Mouse (Mus musculus): Measurements from ENCODE around the gene 1700086D15Rik.

The 1700086D15Rik gene

DNA sequence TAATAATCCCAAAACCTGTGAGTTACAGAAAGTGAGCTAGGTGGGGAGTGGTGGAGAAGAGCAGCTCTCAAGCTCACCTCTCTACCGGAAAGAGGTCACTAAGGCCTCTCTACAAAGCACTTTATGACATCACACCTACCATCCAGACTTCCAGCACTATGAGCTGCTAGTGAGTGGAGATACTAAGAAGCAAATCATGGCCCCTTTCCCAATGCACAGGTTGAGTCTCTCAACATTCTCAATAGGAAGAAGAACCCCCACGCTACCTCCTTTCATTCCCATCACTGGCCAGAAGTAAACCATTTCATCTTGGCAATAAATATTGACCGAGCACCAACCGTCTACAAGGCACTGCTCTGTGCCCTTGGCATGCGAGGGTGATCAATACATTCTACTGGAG is at the start of gene 1700086D15Rik:
Gene 1700086D15Rik (minus strand): TSS at position 101 of the 400 bp plus-strand sequence.
- DNase-seq = no peak

DNA sequence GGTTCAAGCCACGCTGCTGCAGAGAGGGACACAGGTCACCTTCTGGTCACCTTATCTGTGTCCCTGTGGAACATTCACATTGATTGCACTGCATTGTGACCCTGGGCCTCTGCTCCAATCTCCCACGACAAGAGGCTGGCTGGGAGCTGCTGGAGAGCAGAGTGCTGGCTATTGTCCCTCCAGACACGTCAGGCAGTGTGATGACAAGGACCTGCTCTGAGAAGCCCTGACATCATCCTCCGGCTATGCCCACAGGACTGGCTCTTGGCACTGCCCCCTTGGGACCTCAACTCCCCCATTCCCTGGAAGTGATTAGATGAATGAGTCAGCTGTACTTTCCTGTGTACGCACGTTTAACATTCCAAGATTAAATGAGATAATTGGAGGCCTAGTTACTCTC is 49.8 kb upstream of the 1700086D15Rik start:
- no peak for DNase-seq

DNA sequence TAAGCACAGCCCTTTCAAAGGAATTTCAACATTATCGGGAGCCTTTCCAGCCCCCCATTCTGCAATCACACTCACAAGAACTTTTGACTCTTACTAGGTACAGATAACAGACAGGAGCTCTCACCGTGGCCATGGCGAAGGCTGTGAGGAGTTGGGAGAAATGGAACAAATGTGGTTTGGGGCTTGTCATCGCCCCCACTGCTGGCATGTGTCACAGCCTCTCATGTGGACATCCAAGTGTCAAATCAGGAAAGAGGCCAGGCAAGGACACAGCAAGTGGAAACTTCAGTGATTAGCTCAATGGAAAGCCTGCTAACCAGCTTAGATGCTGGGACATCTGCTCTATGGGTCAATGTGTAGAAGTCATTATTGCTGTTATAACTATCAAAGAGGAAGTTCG is 45.6 kb upstream of the 1700086D15Rik start:
- DNase-seq = no peak

DNA sequence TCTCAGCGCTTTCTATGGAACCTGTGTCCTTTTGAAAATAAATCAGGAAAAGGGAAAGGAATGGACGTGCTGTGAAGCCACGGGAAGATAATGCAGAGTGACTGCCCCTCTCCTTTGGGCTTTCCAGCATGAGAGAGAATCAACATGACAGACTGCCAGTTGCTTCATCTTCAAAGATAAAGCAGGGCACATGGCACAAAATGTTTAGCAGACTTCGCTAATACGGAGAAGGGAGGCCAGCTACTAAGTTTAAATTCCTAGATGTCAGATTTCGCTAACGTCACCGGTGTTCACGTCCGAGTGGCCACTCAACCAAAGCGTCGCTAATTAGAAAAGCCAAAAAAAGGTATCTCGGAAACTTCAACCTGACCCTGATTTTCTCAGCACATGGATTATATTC is 45.0 kb upstream of the 1700086D15Rik start:
- no peak for DNase-seq

DNA sequence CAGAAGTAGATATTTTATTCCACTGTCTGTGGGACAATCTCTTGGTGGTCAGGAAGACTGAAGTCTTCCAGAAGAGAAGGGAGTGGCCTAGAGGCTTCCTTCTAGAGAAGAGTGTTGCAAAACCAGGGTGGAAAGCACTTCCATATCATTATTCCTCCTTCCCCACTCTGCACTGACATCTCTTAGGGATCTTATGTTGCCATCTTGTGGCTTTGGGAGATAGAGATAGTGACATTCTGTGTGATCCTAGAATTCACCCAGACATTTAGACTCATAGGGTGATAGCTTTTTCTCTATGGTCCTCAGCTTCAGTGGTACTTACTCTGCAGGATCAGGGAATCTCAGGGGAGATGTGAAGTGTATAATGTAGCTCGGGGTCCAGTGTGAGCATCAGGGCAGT is 43.3 kb upstream of the 1700086D15Rik start:
- no peak for DNase-seq

DNA sequence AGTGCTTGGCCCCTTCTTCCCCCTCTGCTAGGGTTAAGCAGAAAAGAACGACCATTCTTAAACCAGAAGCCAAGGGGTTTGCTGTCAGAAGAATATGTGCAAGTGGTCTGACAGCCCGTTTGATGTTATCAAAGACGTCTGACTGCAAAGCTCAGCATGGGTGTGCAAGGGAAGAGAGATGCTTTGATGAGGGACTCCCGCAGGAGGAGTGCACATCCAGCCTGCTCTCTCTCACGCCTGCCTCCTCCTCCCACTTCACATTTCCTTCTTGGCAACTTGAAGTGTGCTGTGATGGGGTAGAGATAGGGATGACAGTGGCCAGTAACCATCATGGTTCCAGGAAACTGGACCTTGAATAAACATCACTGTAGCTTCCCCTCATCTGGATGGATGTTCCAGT is 42.5 kb upstream of the 1700086D15Rik start:
- no peak for DNase-seq

DNA sequence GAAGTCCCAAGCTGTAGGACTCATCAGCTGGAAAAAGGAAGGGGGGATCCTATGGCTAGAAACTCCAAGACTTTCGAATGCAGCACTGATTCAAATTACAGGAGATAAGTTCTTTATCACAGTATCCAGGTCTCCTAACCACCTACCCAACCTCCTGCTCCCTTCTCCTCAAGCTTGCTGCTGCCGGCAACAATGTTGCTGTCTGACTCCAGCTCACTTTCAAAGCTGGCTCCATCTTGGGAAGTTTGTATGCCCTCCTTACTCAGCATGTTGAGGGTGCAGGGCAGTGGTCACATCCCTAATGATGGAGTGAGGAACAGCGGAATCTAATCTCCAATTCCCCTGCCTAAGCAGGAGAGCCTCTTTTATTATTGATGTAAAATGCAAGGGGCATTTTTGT is 38.3 kb upstream of the 1700086D15Rik start:
- no peak for DNase-seq

DNA sequence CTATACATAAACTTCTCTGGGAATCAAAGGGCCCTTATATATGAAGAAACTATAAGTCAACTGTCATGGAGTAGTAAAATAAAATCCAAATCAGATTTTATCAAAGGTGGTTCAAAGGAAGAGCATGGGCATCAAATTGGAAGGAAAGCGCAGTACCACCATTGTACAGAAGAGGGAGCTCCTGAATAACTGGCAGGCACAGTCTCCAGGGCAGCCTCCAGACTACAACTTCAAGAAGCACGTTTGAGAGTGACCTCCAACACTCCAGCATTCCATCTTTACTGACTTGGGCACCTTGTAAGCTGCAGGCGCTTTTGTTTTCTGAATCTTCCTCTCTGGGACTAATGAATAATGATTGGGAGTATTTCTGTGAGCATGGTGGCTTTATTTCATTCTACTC is 37.6 kb upstream of the 1700086D15Rik start:
- DNase-seq = peak; percentile 70 to 91

DNA sequence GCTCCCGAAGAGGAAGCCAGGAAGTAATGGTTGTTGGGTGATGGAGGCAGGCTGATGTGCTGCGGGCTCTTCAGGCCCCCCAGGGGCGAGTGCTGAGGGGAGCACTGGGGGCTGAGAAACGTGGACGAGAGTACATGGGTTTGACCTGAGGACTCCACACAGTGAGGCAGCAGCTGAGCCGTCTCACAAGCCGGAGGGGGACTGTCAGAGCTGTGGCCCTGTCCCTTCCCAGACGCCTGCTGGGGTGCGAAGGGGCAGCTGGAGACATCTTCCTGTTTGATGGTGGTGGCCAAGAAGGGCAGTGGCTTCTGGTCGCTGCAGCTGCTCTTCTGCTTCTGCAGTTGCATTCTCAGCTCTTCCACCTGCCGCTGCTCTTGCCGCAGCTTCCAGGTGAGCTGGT is 27.3 kb upstream of the 1700086D15Rik start:
- DNase-seq = no peak

DNA sequence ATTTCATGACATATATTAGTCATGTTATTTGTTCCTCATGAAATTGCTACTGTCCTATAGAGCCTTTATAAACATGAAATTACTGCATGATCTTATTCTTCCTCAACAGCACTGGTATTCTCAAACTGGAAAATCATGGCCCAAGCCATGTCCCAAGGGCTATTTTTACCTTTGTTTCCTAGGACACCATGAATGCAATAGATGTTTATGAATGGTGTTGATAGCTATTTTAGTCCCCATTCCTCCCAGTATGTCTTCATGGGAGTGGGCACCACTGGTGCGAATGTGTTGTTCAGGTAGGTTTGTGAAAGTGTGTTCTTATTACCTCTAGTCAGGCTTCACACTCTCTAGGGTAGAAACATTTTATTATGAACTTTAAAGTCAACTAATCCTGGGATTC is 25.4 kb upstream of the 1700086D15Rik start:
- DNase-seq = no peak

DNA sequence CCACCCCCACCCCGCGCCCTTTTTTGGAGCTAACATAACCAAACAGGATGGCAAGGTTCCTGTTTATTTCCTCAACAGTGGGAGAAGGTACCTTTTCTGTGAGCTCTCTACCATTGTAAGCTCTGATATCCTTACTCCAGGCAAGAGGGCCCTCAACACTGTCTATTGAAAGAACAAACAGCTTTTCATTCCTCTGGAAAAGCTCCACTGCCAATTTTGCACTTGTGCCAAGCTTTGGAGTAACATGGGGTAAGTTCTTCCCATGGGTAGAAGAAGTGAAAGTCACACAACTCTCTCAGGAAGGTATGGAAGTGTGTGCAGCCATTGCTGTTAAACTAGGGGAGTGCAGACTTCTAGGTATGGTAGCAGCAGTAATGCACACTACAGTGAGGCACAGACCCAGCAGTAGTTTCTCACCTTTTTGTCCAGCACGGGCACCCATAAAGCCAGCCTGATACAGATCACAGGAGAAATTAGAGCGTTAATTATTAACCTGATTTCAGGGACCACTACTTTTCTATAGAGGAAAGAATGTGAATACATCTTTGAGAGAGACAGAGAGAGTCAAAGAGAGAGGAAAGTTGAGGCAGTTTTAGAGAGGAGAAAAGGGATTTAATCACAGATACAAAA is 10.5 kb upstream of the 1700086D15Rik start:
- DNase-seq = no peak

DNA sequence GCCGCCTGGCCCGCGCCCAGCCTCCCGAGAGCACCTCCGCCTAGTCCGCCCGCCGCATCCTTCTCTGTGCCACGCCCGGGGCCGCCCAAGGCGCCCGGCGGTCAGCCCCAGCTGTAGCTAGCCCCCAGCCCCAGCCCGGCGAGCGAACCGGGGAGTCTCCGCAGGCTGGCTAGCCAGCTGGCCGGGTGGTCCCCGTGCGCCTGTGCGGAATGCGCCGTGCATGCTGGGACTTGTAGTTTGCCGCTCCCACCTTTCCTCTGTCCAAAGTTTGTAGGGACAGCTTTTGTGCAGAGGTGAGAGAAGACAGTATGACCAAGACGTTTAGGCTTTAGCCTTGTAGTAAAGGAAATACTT is 3.1 kb upstream of the 1700086D15Rik start, which contains the start of gene Arhgap44:
Gene Arhgap44 (minus strand): TSS at position 195 of the 354 bp plus-strand sequence.
- DNase-seq = peak; percentile 76 to 83

DNA sequence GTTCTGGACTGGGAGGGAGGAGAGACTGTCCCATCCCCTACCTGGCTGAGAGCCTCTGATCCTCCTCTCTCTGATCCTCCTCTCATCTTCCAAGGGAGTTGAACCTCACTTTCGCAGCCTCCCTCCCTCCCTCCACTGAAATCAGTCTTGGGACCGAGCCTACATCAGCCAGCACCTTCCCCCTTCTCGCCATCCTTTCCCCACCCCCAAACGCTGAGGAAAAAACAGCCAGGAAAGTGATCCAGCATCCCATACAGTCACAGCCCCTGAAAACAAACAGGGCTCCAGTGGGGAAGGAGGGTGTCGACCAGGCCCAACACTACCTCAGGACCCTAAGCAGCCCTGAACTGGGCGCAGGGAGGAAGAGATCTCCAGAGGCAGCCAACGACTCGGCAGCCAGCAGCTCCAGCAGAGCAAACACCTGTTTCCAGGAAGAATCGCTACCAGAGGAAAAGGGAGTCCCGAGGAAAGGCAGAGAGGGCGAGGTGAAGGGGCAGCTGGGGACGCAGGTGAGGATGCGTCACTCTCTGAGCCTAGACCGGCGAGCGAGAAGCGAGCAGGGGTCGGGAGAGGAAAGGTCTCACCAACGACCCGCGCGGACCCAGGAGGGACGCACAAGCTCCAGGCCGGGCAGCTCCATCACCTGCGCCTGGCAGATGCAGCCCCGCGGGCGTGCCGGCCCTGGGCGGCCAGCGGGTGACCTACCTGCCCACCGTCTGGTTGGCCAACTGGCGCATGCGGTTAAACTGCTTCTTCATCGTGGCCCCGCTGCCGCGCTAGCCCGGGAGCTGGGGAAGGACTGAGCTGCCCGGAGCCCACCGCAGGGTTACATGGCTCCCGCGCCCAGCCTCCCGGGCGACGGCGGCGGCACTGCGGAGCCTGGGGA is 2.4 kb upstream of the 1700086D15Rik start:
- peak; percentile 70 to 75 for DNase-seq

DNA sequence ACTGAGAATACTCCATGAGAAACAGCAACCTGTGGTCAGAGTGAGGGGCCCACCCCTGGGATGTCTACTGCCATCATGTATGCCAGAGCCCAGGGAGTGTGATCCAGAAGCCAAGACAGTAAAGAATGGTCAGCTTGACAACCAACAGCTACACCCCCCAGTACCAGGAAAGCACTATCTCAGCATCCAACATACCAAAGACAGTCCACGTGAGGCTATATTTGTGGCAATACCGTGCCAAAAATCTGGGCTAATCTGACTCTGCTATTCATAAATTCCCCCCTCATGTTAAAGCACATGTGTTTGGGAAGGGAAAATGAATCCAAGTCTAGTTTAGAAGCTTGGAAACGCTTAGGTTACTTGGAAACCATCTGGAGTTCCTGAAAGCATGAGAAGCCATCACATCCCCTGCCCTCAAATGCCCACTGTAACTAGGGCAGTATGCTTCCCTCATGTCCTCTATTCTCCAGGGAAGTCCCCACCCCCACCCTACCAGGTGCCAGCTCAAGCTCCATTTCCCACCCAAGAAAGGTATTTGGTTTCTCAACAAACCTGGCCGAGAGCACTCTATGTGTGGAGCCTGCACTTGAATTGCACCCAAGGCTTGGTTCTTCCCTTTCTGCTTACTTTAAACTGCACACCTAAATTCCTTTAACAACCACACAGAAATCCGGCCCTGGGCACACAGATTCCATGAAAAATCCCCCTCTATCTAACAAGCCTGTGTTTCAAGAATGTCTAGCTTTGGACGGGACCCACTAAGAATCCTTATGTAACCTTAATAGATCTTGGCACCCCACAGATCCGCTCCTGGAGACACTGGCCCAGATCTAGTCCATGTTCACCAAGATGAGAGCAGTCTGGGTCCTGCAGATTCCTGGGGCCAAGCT is 1.5 kb upstream of the 1700086D15Rik start:
- DNase-seq = no peak

DNA sequence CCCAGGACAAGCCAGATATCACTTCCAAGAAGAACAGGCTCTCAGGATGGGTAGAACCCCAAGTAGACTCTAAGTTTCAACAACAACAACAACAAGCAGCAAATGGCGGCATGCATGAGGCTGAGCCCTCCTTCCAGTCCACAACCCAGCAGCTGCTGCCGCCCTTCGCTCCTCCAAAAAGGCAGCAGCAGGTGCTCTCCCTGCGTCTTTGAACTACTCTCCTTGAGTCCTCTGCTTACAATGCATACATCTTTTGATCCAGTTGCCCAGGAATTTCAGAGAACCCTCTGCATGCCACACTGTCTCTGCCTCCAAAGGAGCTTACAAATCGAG is 1.1 kb downstream of the 1700086D15Rik start:
- no peak for DNase-seq

DNA sequence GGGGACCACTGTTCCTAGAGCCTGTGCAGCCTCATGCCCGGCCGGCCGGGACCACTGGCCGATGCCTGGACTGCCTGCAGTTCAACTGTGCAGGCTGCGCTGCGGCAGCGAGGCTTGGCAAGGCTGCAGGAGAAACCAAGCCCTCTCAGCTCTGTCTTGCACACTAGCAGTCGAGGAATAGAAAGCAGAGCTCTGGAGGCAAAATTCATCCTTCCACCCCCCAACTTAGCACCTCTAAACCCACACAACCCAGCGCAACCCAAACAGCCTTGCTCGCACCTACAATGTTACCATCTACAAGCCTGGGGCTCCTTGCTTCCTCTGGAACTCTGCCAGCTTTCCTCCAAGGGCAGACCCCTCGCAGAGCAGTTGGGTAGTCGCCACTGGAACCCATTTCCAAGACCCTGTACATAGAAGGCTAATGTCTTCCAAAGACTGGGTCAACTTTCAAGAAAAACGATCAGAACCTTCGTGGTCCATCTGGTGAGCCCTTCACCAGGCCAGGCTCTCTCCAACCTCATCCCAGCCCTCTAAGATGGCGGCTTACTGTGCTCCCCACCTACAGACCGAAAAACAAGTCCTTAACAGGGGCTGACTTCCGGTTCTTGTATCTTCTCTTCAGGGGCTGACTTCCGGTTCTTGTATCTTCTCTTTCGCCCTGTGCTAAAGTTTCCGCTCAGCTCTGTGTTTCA is 1.6 kb downstream of the 1700086D15Rik start:
- DNase-seq = peak in 1 of 2 experiments; percentile 40

DNA sequence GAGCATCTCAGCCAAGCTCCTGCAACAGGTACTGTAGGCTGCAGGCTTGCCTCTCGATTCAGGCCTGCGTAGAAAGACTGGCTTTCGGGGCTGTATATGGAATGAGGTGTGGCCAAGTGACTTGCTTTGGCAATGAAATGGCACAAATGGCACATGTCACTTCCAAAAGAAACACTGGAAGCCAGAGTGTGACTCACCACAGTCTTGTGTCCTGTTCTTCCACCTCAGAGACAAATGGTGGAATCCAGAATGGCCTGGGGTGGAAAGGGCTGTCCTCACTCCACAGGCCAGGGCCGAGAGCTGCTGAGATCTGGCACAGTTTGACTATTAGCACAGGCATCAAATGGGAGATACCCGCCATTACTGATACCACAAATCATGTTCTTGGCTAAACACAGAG is 6.7 kb downstream of the 1700086D15Rik start:
- DNase-seq = peak; percentile 42 to 57

DNA sequence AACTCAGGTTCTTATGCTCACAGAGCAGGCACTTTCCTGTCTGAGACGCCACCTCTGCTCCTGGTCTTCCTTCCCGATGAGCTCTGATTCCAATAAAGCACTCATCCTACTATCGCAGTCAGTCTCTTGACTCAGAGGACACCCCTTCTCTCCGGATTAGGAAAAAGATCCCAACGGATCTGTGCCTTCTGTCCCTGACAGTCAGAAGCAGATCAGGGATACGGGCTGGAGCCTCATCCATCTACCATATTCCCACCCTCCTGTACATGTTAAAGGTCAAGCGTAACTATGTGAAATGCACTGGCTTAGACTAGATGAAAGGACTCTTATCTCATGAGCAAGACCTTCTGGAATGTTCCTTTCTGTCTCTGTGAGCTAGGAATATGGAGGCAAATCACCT is 11.2 kb downstream of the 1700086D15Rik start:
- DNase-seq = no peak

DNA sequence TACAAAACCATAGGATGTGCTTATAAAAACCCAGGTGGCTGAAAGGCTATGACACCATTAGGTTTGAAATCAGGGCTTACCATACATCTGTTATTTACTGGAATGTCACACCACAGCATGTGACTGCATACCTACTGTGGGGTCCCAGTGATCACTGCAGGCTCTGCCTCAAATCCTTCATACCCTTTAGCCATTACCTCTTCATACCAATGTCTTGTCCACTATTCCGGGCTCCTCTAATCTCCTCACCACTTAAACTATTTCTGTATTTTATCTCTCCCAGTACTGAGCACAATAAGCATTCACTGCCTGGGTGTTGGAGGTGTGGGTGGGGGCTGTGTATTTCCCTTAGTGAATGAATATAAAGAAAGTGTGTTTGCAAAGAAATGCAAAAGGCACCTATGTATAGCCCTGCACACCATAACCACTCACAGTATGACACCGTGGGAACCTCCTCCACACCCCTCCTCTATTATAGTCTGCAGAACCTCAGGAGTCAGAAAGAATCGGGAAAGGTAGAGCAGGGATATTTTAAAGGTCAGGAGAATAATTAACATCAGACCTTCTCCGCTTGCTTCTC is 16.8 kb downstream of the 1700086D15Rik start:
- no peak for DNase-seq

DNA sequence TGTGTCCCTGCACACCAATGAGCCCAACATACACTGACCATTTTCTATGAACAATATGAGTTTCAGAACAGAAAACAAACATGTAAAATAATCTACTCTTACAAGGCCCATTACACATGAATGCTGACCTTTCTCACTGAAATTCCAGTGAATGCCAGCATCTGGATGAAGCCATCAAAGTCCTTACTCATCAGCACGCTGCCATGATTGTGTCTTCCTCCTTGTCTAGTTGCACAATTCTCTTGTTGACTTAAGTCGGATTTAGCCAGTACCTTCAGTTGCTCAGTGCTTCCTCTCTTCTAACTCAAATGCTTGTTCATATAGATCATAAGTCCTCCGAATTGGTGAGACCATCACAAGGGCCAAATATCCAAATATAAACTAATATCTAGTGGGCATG is 20.7 kb downstream of the 1700086D15Rik start:
- DNase-seq = no peak

DNA sequence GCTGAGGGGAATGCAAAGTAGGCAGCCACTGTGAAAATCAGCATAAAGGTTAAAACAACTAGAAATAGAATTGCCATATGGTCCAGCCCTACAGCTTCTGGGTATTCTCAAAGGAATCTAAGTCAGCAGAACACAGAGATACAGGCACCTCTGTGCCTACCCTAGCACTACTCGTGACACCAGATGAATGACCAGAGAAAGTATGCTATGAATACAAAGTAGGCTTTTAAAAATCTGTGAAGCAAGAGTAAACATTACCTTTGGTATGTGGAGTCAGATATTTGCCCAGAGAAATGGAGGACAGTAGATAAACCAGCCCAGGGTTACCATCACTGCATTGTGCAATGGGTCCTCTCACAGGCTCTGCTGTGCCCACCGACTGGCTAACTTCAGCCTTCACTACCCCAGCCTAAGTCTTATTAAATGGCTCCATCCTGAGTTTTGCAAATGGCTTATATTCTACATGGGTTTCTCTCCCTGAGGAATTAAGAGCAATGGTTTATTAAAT is 22.5 kb downstream of the 1700086D15Rik start:
- DNase-seq = no peak

DNA sequence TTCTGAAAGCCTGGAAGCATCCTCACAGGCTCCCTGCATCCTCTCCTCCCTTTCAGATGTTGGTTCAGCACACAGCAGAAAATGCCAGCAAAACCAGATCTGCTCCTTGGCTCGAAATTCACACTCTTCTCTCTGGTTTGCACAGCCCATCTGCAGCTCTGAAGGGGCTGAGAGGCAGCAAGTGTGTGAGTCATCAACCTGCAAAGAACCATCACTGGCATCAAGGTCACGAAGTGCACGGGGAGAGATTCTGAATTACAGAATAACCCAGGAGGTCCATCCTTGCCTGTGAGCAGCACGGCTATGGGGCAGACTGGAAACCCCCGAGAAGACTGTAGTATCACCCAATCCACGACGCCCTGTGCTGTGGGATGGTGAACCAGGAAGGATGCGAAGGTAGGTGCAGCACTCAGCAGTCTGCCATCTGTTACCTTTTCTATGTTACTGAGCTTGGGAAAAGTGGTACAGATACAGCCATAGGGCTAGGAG is 24.4 kb downstream of the 1700086D15Rik start:
- peak; percentile 52 to 64 for DNase-seq

All from cerebellum, postnatal 36 days (tissue).